Mouse (Mus musculus): Measurements from ENCODE around the gene Fam217a. TPM values are rescaled to one million over a fixed set of nuclear protein-coding genes. Genes with fewer than 3 reads are reported as not detected.
"Not testable (repeated sequence)": the region's sequence is repeated elsewhere in the genome, so short reads cannot be mapped to it uniquely, and the experiment has no call there.

Gene Fam217a
- polyA plus RNA-seq, 1 experiment from 2014 or later: 0.10 TPM

DNA sequence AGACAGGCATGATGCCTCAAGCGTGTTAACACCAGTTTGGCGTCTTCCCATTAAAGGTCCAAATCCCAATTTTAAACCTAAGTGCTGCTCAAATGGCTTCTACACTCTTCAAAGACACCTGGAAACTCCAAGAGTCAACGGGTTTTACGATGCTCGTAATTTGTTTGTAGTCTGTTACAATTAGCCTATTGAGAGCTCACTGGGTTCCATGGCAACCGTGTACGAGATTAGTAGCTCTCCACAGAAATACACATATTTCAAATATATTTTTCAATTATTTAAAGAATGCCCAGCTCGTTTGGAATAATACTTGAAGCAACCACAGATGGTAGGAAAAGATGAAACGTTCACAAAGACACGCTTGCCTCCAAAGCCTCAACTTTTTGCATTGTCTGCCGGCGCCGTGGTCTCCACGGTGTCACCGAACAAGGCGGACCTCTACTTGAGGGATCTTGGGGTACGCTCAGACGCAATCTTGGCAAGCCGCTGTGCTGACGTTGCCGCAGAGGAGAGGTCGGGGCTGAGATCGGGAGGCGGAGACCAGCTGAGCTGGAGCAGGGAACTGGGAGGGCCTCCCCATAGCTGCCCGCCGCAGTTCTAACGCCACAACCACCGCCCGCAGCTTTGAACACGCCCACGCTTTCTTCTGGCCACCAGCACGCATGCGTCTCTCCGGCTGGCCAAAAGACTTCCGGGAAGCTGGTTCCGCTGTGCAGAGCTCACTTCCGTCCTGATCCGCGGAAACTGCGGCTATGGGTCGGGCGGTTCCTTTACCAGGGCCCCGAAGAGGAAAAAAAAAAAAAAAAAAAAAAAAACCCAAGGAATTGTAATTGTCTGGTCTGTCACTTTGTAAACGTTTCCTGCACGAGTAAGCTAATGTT, 50.1 kb downstream of the Fam217a start:
- no peaks in the 10 kb centered on the region for H3K27me3 ChIP-seq
- peak overlapping the region; percentile 97 for H3K27ac ChIP-seq (replicated peaks)
- peak overlapping the region; percentile 86 for H3K4me2 ChIP-seq
- H3K36me3 ChIP-seq (replicated peaks): peaks cover 2% of the 10 kb centered on the region; the same call in 1 of the 2 replicates
- ATAC-seq (ENCODE audit: insufficient read depth): peak; percentile 90
- H3K9me3 ChIP-seq (replicated peaks): no peaks in the 10 kb centered on the region
- WGBS (ENCODE audit: insufficient replicate concordance): 4% methylated on average over 45 of the region's 45 CpGs
- peak overlapping the region; percentile 82 for H3K4me3 ChIP-seq (replicated peaks)
- peaks cover 39% of the 10 kb centered on the region for H3K4me1 ChIP-seq (replicated peaks)
- H3K9ac ChIP-seq: peak overlapping the region; percentile 90

DNA sequence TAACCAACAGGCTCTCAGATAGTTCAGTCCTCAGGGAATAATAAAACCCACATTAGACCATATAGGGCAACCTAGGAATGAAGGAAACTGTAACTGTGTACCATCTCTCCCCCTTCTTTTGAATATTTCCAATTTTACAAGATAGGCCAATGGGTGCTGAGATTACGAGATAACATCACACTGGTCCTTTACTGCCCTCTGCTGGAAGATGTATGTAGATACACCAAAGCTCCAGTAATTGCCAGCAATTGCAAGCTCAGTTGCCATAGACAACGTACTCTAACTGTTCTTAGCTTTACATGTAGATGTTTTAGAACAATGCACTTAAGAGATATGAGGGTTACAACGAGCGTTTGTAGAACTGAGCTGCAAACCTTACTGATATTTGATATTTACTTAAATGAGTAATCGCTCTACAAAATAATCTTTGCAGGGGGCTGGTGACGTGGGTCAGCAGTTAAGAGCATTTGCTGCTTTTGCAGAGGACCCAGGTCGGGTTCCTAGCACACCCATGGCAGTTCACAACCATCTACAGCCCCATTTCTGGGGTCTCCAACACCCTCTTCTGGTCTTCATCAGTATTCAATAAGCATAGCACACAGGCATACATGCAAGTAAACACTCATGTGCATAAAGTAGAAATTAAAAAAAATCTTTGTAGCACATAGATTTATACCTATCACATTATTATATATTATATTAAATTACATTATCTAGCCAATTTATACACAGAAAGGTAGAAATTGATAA, 59.5 kb downstream of the Fam217a start:
- Histone ChIP-seq H3K27ac (replicated peaks) (no peak overlapping the region), H3K4me1 (replicated peaks) (peaks cover 9% of the 10 kb centered on the region), H3K36me3 (replicated peaks) (no peaks in the 10 kb centered on the region), H3K4me3 (replicated peaks) (no peak overlapping the region), H3K9me3 (replicated peaks) (no peaks in the 10 kb centered on the region), H3K9ac (no peak overlapping the region), H3K4me2 (no peak overlapping the region), H3K27me3 (no peaks in the 10 kb centered on the region)
- WGBS (ENCODE audit: insufficient replicate concordance): 33% methylated on average over 7 of the region's 7 CpGs
- no peak for ATAC-seq (ENCODE audit: insufficient read depth)

DNA sequence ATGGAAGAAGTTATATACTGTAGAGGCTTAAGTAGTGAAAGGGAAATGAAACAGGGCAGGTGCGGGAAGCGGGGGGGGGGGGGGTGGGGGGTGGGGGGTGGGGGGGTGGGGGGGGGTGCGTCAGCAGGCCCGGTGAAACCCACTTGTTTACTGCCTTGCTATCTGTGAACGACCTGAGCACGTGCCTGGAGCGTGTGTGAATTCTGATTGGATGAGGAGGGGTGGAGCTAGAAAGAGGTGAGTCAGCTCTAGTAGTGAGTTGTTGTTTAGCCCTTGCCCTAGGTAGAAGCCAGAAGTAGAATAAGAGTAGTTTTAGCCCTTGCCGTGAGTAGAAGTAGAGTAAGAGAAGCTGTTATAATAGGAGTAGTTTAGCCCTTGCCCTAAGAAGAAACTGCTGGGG, 62.9 kb downstream of the Fam217a start:
- 0 out of 2 replicates have a peak overlapping the region, but pooled peaks have one; percentile 9 for H3K27ac ChIP-seq (replicated peaks)

More for the DNA sequence above, 62.9 kb downstream of the Fam217a start:
- not testable (repeated sequence) for H3K4me3 ChIP-seq (replicated peaks); H3K9ac ChIP-seq; H3K9me3 ChIP-seq (replicated peaks); H3K27me3 ChIP-seq; H3K36me3 ChIP-seq (replicated peaks); H3K4me1 ChIP-seq (replicated peaks); H3K4me2 ChIP-seq
- ATAC-seq (ENCODE audit: insufficient read depth): peak; percentile 63; the same call in 1 of the 2 replicates
- WGBS (ENCODE audit: insufficient replicate concordance): 23% methylated on average over 7 of the region's 8 CpGs

Other genes with a start within 250 kb of the Fam217a start
- gene Fam50b, start 189.5 kb downstream of the Fam217a start, polyA plus RNA-seq (2015; fragmentation: Nextera tagmentation; extraction: Ambion mirVana): 0.07 TPM in 1 of 2 replicates, not detected in the other
- gene Prpf4b, start 49.0 kb downstream of the Fam217a start, polyA plus RNA-seq (2015; fragmentation: Nextera tagmentation; extraction: Ambion mirVana): 25.6 and 28.8 TPM in 2 replicates
- gene 4933417A18Rik, start 99 bp upstream of the Fam217a start, polyA plus RNA-seq (2015; fragmentation: Nextera tagmentation; extraction: Ambion mirVana): not detected in 2 replicates
- gene Eci3, start 39.5 kb upstream of the Fam217a start, polyA plus RNA-seq (2015; fragmentation: Nextera tagmentation; extraction: Ambion mirVana): not detected in 2 replicates
- 44.1 and 46.1 TPM in 2 replicates for gene Eci2, start 102.8 kb upstream of the Fam217a start, polyA plus RNA-seq (2015; fragmentation: Nextera tagmentation; extraction: Ambion mirVana)

Data from liver, embryonic 15.5 days (tissue).